Mouse (Mus musculus) neural tube, embryonic 13.5 days (tissue): ENCODE data around the gene Pcsk5. TPM values are rescaled to one million over a fixed set of nuclear protein-coding genes. Genes with fewer than 3 reads are reported as not detected.

Source experiments
- ATAC-seq: fragments of 200-750 bp; cut with Nextera tagmentation; 2 replicates; pipeline ENCODE4 v1.8.0; 2017; ENCODE audit warnings: low read depth, mild to moderate bottlenecking, moderate TSS enrichment, moderate library complexity
- H3K27ac ChIP-seq: fragments of 300-500 bp; sonication (generic); replicated peaks from 2 replicates; pipeline ENCODE4 v1.5.1; 2015; ENCODE audit warnings: moderate library complexity, mild to moderate bottlenecking, inconsistent platforms
- H3K27me3 ChIP-seq: fragments of 300-500 bp; sonication (generic); 2 replicates; pipeline ENCODE4 v1.6.1; 2015; ENCODE audit warnings: mild to moderate bottlenecking, inconsistent platforms
- H3K36me3 ChIP-seq: fragments of 300-500 bp; sonication (generic); 2 replicates; pipeline ENCODE4 v1.6.1; 2015; ENCODE audit warnings: mild to moderate bottlenecking, inconsistent platforms
- H3K4me1 ChIP-seq: fragments of 300-500 bp; sonication (generic); replicated peaks from 2 replicates; pipeline ENCODE4 v1.6.1; 2015; ENCODE audit warnings: inconsistent platforms
- H3K4me2 ChIP-seq: fragments of 300-500 bp; sonication (generic); 2 replicates; pipeline ENCODE4 v1.6.1; 2015; ENCODE audit warnings: inconsistent platforms, mild to moderate bottlenecking, moderate library complexity
- H3K4me3 ChIP-seq: fragments of 300-500 bp; sonication (generic); 2 replicates; pipeline ENCODE4 v1.5.1; 2015; ENCODE audit warnings: mild to moderate bottlenecking, inconsistent platforms
- H3K9ac ChIP-seq: fragments of 300-500 bp; sonication (generic); 2 replicates; pipeline ENCODE4 v1.6.1; 2015; ENCODE audit warnings: moderate library complexity, mild to moderate bottlenecking, inconsistent platforms
- H3K9me3 ChIP-seq: fragments of 300-500 bp; sonication (generic); 2 replicates; pipeline ENCODE4 v1.6.1; 2016; ENCODE audit warnings: inconsistent platforms
- whole genome bisulfite sequencing: fragments of 180-500 bp; shearing (Covaris S2); methylation state at CpG from one replicate; pipeline ENCODE4 v1.1.7; 2015; 5-methylcytosine and 5-hydroxymethylcytosine counted together
- polyA plus RNA-seq: library from polyadenylated mRNA; unstranded; fragments of >200 nt; fragmentation: Nextera tagmentation; extraction: Ambion mirVana; gene quantifications from 2 replicates; pipeline ENCODE4 v1.2.1, GENCODE M21; 2015

The Pcsk5 gene
- polyA plus RNA-seq, 1 experiment from 2014 or later = 8.6 TPM

GRCm38 (mm10) chr19:17691626-17692025 lies 145.8 kb downstream of the Pcsk5 start:
- ATAC-seq = no peak

GRCm38 (mm10) chr19:17678371-17678770 lies 159.1 kb downstream of the Pcsk5 start:
- Histone ChIP-seq H3K27me3 (no peaks in the 10 kb centered on the region), H3K4me1 (no peaks in the 10 kb centered on the region), H3K9ac (no peak overlapping the region), H3K4me3 (no peak overlapping the region), H3K36me3 (no peaks in the 10 kb centered on the region), H3K4me2 (no peak overlapping the region), H3K9me3 (no peaks in the 10 kb centered on the region), H3K27ac (no peak overlapping the region)
- ATAC-seq = no peak
- 92% methylated on average over 7 of the region's 7 CpGs for WGBS

More at GRCm38 (mm10) chr19:17691626-17692025, 145.8 kb downstream of the Pcsk5 start:
- no peak overlapping the region for H3K27ac ChIP-seq
- H3K4me3 ChIP-seq = no peak overlapping the region
- no peak overlapping the region for H3K9ac ChIP-seq
- H3K4me1 ChIP-seq = no peaks in the 10 kb centered on the region
- no peak overlapping the region for H3K4me2 ChIP-seq
- 91% methylated on average over 6 of the region's 6 CpGs for WGBS
- no peaks in the 10 kb centered on the region for H3K9me3 ChIP-seq
- no peaks in the 10 kb centered on the region for H3K27me3 ChIP-seq
- no peaks in the 10 kb centered on the region for H3K36me3 ChIP-seq

GRCm38 (mm10) chr19:17662676-17663075 lies 174.8 kb downstream of the Pcsk5 start:
- Histone ChIP-seq H3K4me1 (peaks cover 5% of the 10 kb centered on the region; the same call in 1 of the 2 replicates), H3K9ac (no peak overlapping the region), H3K36me3 (no peaks in the 10 kb centered on the region), H3K27ac (no peak overlapping the region), H3K4me2 (no peak overlapping the region), H3K27me3 (no peaks in the 10 kb centered on the region), H3K4me3 (no peak overlapping the region), H3K9me3 (no peaks in the 10 kb centered on the region)
- ATAC-seq = no peak
- WGBS = 71% methylated on average over 3 of the region's 3 CpGs

GRCm38 (mm10) chr19:17662271-17662670 lies 175.2 kb downstream of the Pcsk5 start:
- H3K9me3 ChIP-seq = no peaks in the 10 kb centered on the region
- 66% methylated on average over 6 of the region's 6 CpGs for WGBS
- no peak overlapping the region for H3K4me3 ChIP-seq
- no peak overlapping the region for H3K9ac ChIP-seq
- H3K36me3 ChIP-seq = no peaks in the 10 kb centered on the region
- no peak overlapping the region for H3K4me2 ChIP-seq
- no peak overlapping the region for H3K27ac ChIP-seq
- ATAC-seq = no peak
- no peaks in the 10 kb centered on the region for H3K27me3 ChIP-seq
- H3K4me1 ChIP-seq = peaks cover 5% of the 10 kb centered on the region; the same call in 1 of the 2 replicates

GRCm38 (mm10) chr19:17659321-17659720 lies 178.1 kb downstream of the Pcsk5 start:
- no peaks in the 10 kb centered on the region for H3K9me3 ChIP-seq
- H3K27ac ChIP-seq = no peak overlapping the region
- H3K36me3 ChIP-seq = no peaks in the 10 kb centered on the region
- WGBS = 75% methylated on average over 3 of the region's 3 CpGs
- H3K27me3 ChIP-seq = no peaks in the 10 kb centered on the region
- no peak overlapping the region for H3K4me2 ChIP-seq
- no peak for ATAC-seq
- H3K4me1 ChIP-seq = peaks cover 5% of the 10 kb centered on the region; the same call in 1 of the 2 replicates
- no peak overlapping the region for H3K9ac ChIP-seq
- no peak overlapping the region for H3K4me3 ChIP-seq

- Histone ChIP-seq H3K4me2 (no peak overlapping the region), H3K9ac (no peak overlapping the region), H3K36me3 (no peaks in the 10 kb centered on the region), H3K27ac (peak overlapping the region; percentile 39; the same call in 1 of the 2 replicates), H3K9me3 (no peaks in the 10 kb centered on the region), H3K4me1 (peaks cover 20% of the 10 kb centered on the region), H3K4me3 (no peak overlapping the region), H3K27me3 (peaks cover 7% of the 10 kb centered on the region)
- 5% methylated on average over 5 of the region's 5 CpGs for WGBS
- ATAC-seq = peak; percentile 86
Measured at GRCm38 (mm10) chr19:17650831-17651502, 186.5 kb downstream of the Pcsk5 start.

GRCm38 (mm10) chr19:17649967-17650366 lies 187.5 kb downstream of the Pcsk5 start:
- Histone ChIP-seq H3K4me2 (no peak overlapping the region), H3K4me1 (peaks cover 22% of the 10 kb centered on the region), H3K27ac (no peak overlapping the region), H3K27me3 (peaks cover 7% of the 10 kb centered on the region), H3K9ac (no peak overlapping the region), H3K9me3 (no peaks in the 10 kb centered on the region), H3K36me3 (no peaks in the 10 kb centered on the region), H3K4me3 (no peak overlapping the region)
- no peak for ATAC-seq
- WGBS = 69% methylated on average over 3 of the region's 3 CpGs

- ATAC-seq = no peak
- H3K4me2 ChIP-seq = no peak overlapping the region
- no peaks in the 10 kb centered on the region for H3K27me3 ChIP-seq
- peaks cover 8% of the 10 kb centered on the region for H3K4me1 ChIP-seq
- H3K9ac ChIP-seq = no peak overlapping the region
- no peaks in the 10 kb centered on the region for H3K9me3 ChIP-seq
- H3K4me3 ChIP-seq = no peak overlapping the region
- H3K36me3 ChIP-seq = no peaks in the 10 kb centered on the region
- no peak overlapping the region for H3K27ac ChIP-seq
- 67% methylated on average over 3 of the region's 3 CpGs for WGBS
Measured at GRCm38 (mm10) chr19:17643128-17643797, 194.2 kb downstream of the Pcsk5 start.

- Histone ChIP-seq H3K4me1 (no peaks in the 10 kb centered on the region), H3K9ac (no peak overlapping the region), H3K9me3 (no peaks in the 10 kb centered on the region), H3K4me2 (no peak overlapping the region), H3K27ac (no peak overlapping the region), H3K4me3 (no peak overlapping the region), H3K27me3 (no peaks in the 10 kb centered on the region), H3K36me3 (no peaks in the 10 kb centered on the region)
- no peak for ATAC-seq
- WGBS = 74% methylated on average over 6 of the region's 6 CpGs
Measured at GRCm38 (mm10) chr19:17635984-17636383, 201.4 kb downstream of the Pcsk5 start.

GRCm38 (mm10) chr19:17615646-17616045 lies 221.8 kb downstream of the Pcsk5 start:
- no peak for ATAC-seq
- Histone ChIP-seq H3K4me1 (no peaks in the 10 kb centered on the region), H3K27me3 (no peaks in the 10 kb centered on the region), H3K27ac (no peak overlapping the region), H3K36me3 (no peaks in the 10 kb centered on the region), H3K4me2 (no peak overlapping the region), H3K9ac (no peak overlapping the region), H3K9me3 (no peaks in the 10 kb centered on the region), H3K4me3 (no peak overlapping the region)
- 79% methylated on average over 4 of the region's 4 CpGs for WGBS

GRCm38 (mm10) chr19:17606510-17606909 lies 230.9 kb downstream of the Pcsk5 start:
- Histone ChIP-seq H3K9ac (no peak overlapping the region), H3K4me3 (no peak overlapping the region), H3K36me3 (no peaks in the 10 kb centered on the region), H3K4me2 (no peak overlapping the region), H3K27me3 (no peaks in the 10 kb centered on the region), H3K4me1 (no peaks in the 10 kb centered on the region), H3K27ac (no peak overlapping the region), H3K9me3 (no peaks in the 10 kb centered on the region)
- WGBS = 80% methylated on average over 1 of the region's 1 CpGs
- no peak for ATAC-seq

- 83% methylated on average over 2 of the region's 2 CpGs for WGBS
- Histone ChIP-seq H3K4me3 (no peak overlapping the region), H3K4me2 (no peak overlapping the region), H3K9me3 (no peaks in the 10 kb centered on the region), H3K4me1 (no peaks in the 10 kb centered on the region), H3K9ac (no peak overlapping the region), H3K27ac (no peak overlapping the region), H3K36me3 (no peaks in the 10 kb centered on the region), H3K27me3 (no peaks in the 10 kb centered on the region)
- no peak for ATAC-seq
Measured at GRCm38 (mm10) chr19:17606093-17606492, 231.3 kb downstream of the Pcsk5 start.
